Mouse (Mus musculus): ENCODE results near the gene Zfp697.
"Not testable (repeated sequence)": the region's sequence is repeated elsewhere in the genome, so short reads cannot be mapped to it uniquely, and the experiment has no call there.

The Zfp697 gene

DNA sequence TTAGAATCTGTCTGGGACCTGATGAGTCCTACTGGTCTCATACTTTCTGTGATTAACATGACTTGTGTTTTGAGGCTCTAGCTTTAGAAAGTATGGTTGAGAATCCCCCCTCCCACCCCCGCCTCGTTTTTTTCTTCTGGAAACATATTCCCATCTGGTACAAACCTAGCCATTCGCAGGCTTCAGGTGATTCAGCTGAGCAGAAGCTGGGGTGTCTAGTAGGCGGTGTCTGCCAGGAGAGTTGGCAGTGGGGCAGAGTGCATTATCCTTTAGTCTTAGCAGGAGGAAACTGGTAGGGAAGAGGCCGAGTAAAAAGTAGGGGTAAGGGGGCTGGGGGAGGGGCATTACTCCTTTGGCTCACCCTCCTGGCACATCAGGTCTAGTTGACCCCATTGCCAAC, 44.5 kb downstream of the Zfp697 start:
- DNase-seq: no peak

DNA sequence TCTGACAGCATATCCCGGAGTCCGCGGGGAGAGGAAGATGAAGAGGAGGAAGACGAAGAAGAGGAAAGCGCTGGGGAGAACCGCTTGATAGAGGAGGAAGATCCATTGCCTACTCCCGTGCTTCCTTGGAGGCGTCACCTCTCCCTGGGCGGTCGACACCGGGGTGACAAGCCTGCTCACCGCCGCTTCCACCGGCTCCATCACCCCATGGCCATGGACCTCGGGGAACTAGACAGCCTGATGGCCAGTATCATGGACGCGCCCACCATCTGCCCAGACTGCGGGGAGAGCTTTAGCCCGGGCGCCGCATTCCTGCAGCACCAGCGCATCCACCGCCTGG, 45.0 kb downstream of the Zfp697 start:
- no peak for DNase-seq

- DNase-seq: peak; percentile 61 to 64
These were observed 45.6 kb downstream of the Zfp697 start for GRCm38 (mm10) chr3:98427600-98428448.

- peak; percentile 41 to 53 for DNase-seq
These were observed 46.2 kb downstream of the Zfp697 start for GRCm38 (mm10) chr3:98428449-98428775.

- no peak for DNase-seq
These were observed 46.8 kb downstream of the Zfp697 start for GRCm38 (mm10) chr3:98428928-98429525.

DNA sequence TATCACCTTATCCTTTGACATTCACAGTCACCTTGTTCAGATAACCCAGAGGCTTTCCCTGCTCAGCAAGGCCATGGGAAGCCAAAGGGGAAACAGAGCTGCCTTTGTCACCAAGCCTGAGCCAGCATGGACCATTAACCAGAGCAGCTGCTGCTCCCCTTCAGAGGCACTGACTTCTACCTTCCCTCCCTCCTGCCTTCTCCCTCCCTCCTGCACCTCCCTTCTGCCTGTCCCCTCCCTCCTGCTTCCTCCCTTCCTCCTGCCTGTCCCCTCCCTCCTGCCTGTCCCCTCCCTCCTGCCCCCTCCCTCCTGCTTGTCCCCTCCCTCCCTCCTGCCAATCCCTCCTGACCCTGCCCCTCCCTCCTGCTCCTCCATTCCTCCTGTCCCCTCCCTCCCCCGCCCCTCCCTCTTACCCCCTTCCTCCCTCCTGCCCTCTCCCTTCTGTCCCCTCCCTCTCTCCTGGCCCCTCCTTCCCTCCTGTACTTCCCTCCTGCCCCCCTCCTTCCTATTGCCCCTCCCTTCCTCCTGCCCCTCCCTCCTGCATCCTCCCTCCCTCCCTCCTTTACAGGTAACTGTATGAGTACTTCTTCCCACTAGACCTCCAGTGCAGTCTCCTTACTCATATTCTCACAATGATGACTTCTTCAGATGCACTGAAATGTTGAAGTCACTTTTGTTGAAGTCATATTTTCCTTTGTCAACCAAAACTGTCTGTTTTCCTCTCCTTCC, 52.0 kb downstream of the Zfp697 start:
- DNase-seq: peak in 1 of 2 experiments; percentile 11

DNA sequence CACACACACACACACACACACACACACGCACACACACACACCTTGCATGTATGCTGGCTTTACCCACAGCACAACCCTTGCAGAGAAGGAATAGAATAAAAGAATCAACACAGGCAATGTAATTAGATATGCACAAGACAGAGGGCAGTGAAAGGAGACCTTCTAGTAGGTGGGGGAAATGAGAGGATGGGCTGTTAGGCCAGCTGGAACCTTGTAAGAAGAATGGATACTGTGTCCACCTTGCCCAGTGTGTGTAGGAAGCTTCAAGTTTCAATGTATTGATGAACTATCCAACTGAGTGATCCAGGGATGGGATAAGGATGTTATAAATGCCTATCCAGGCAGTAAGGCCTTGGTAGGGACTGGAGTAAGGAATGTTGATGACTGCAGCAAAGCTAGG, 52.8 kb downstream of the Zfp697 start:
- no peak for DNase-seq

GRCm38 (mm10) chr3:98442245-98442644, 60.0 kb downstream of the Zfp697 start:
- DNase-seq: not testable (repeated sequence)

GRCm38 (mm10) chr3:98443149-98443779, 61.0 kb downstream of the Zfp697 start:
- not testable (repeated sequence) for DNase-seq

DNA sequence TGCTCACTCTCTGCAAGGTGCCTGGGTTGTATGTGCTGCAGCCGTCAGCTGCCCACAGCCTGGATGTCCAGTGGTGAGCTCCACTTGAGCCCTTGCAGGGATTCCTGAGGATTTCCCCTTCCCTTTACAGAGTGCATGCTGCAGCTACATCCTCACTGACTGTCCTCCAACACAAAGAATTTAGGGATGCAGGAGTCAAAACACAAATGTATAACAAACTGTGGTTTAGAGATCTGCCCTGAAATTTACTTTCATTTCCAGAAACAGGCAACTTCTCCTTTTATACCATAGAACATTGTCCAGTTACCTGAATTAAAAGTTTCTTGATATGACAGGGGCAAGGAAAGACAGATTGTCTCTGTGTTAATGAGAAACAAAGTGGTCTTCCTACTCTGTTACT, 61.7 kb downstream of the Zfp697 start:
- DNase-seq: not testable (repeated sequence)

DNA sequence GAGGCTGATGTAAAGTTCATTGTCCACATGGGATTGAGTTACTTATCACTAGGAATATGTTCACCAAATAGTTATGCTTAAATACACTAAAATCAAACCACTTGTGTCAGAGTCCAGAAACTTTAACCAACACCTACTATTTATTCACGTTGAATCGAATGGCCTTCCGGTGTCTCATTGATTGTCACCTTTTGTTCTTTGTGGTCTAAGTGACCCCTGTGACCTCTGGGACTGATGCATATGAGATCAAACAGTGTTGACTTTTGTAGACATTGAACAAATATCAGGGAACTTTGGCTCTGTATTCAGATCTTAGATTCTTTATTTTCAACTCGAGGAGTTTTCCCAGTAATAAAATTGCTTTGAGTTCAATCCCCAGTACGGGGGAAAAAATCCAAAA, 71.5 kb downstream of the Zfp697 start:
- DNase-seq: not testable (repeated sequence)

DNA sequence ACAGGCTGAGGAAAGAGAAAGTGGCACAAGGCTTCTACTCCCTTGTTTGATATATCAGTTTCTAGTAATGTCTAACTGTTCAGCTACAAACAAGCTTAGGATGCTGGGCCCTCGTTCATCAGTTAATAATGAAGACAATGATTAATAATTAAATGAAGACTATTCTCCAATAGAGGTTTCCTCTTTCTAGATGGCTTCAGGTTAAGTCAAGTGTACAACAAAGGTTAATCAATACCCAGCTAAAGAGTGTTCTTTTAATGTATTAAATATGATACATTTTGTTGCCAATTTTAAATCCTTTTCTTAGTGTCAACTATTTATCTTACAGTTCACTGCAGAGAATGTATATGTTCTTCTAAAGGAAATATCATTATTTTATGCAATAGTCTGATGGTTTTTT, 74.8 kb downstream of the Zfp697 start, which contains the start of gene Gm4450:
Gm4450 (minus strand) TSS at position 101 of the 400 bp plus-strand sequence.
- DNase-seq: not testable (repeated sequence)

DNA sequence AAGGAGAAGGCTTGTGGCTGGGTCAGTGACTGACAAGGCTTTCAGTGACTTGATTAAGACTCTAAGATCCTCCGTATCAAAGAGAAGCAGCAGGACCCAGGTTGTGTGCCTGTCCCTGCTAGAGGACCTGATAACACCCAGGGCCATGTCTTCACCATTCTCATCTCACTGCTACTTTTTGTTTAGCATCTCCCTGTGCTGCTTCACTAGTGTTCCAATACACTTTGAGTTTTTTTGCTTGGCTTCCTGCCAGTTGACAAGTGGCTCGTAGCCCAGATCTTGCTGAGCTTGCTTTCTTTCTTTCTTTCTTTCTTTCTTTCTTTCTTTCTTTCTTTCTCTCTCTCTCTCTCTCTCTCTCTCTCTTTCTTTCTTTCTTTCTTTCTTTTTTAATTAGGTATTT, 87.1 kb downstream of the Zfp697 start:
- DNase-seq: not testable (repeated sequence)

- not testable (repeated sequence) for DNase-seq
These were observed 88.8 kb downstream of the Zfp697 start for GRCm38 (mm10) chr3:98471057-98471456.

DNA sequence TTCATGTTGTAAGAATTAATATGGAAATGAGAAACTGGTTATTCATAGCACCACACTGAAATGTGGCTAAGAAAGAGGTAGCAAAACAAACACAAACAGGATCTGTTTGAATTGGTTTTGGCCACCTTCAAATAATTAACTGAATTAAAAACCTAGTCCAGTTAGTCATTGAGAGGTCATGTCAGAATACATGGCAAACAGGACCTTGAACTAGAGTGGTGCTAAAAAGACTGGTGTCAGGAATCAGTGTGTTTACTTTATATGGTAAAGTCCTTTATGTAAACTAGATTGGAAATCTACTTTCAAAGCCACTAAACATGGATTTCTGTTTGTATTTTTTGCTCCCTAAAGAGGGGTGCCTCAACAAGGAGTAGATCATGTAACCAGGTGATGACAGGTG, 89.2 kb downstream of the Zfp697 start:
- DNase-seq: not testable (repeated sequence)

GRCm38 (mm10) chr3:98494184-98494583, 111.9 kb downstream of the Zfp697 start:
- DNase-seq: not testable (repeated sequence)

DNA sequence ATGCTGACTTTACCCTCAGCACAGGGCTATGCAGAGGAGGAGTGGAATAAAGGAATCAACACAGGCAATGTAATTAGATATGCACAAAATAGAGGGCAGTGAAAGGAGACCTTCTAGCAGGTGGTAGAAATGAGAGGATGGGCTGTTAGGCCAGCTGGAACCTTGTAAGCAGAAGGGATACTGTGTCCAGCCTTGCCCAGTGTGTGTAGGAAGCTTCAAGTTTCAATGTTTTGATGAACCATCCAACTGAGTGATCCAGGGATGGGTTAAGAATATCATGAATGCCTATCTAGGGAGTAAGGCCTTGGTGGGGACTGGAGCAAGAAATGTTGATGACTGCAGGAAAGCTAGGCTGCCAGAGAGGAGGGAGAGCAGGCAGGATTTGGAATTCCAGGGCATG, 112.8 kb downstream of the Zfp697 start:
- not testable (repeated sequence) for DNase-seq

DNA sequence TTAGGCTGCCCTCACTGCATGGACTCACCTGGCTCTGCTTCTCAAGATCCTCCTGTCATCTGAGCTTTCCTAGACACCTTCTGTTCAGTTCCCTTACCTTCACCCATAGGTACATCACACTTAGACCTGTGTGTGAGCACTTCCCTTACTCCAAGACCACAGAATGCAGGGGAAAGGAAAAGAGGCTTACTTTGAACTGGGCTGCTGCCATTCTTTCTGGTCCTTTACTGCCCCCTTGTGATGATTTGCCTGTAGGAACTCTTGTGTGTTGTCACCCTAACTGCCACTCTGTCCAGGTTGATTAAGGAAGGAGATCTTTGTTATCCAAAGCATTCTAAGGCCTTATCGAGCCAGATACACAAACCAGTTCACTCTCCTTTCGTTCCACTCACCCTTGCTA, 114.5 kb downstream of the Zfp697 start:
- not testable (repeated sequence) for DNase-seq

- not testable (repeated sequence) for DNase-seq
These were observed 115.1 kb downstream of the Zfp697 start for GRCm38 (mm10) chr3:98497401-98497800.

GRCm38 (mm10) chr3:98507229-98507628, 125.0 kb downstream of the Zfp697 start:
- DNase-seq: not testable (repeated sequence)

- DNase-seq: not testable (repeated sequence)
These were observed 128.2 kb downstream of the Zfp697 start, which contains the start of gene Hsd3b4 for GRCm38 (mm10) chr3:98510414-98510813. Gene Hsd3b4, minus strand, starts transcription at chr3:98510514.

- DNase-seq: not testable (repeated sequence)
These were observed 140.5 kb downstream of the Zfp697 start for GRCm38 (mm10) chr3:98522779-98523178.

DNA sequence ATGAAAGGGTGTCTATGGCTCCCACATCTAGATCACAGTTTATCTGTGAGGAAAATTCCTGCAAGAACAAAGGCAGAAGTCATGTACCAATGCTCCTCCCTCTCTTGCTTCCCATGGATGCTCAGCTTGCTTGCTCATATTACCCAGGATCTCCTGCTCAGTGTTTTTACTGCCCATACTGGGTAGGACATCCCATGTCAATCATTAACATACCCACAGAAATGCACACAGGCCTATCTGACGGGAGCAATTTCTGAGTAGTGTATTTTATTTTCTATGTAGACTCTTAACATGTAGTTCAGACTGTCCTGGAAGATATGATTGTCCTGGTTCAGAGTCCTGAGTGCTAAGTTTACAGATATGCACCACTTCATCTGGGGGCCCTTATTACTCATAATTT, 142.3 kb downstream of the Zfp697 start:
- not testable (repeated sequence) for DNase-seq
